Mouse (Mus musculus) G1E (cell line): ENCODE measurements at regions not wholly inside any gene's neighbourhood (a gene's known extent, or its start where the extent isn't known, plus 50 kb on each side); places are given as distances from the start of the nearest gene placed in this dataset.

Experiments used
- ATAC-seq: 2 replicates; pipeline ENCODE4 v1.8.0; 2016; ENCODE audit warnings: mild to moderate bottlenecking; ENCODE audit not compliant: insufficient number of reproducible peaks, poor library complexity, low FRiP score, severe bottlenecking; ENCODE audit errors: extremely low read depth
- DNase-seq: peaks from one replicate; pipeline ENCODE4 v3.0.0; 2012; ENCODE audit warnings: low spot score
- H3K27me3 ChIP-seq: 2 replicates; pipeline ENCODE4 v1.6.1; 2012; ENCODE audit warnings: mild to moderate bottlenecking, low read length, inconsistent platforms; ENCODE audit not compliant: insufficient read depth
- H3K36me3 ChIP-seq: replicated peaks from 2 replicates; pipeline ENCODE3; 2012; ENCODE audit warnings: mild to moderate bottlenecking, inconsistent platforms
- H3K4me1 ChIP-seq: 2 replicates; pipeline ENCODE4 v1.6.1; 2012; ENCODE audit warnings: low read depth, low read length, inconsistent platforms, mixed read lengths; ENCODE audit not compliant: insufficient read depth
- H3K4me3 ChIP-seq: 2 replicates; pipeline ENCODE4 v1.5.1; 2012; ENCODE audit warnings: low read depth, mild to moderate bottlenecking, inconsistent platforms, low read length, moderate library complexity, mixed read lengths
- H3K9me3 ChIP-seq: replicated peaks from 2 replicates; pipeline ENCODE4 v1.6.1; 2012; ENCODE audit warnings: inconsistent platforms
- CTCF ChIP-seq: IDR thresholded peaks from 2 replicates; pipeline ENCODE4 v1.5.1; 2012; ENCODE audit warnings: low read depth, low read length, inconsistent platforms, mixed read lengths
- GATA1 ChIP-seq: IDR thresholded peaks from 2 replicates; pipeline ENCODE4 v1.6.1; 2012; ENCODE audit warnings: borderline replicate concordance, low read length, inconsistent platforms, mixed read lengths
- GATA2 ChIP-seq: IDR thresholded peaks from 2 replicates; pipeline ENCODE4 v1.6.1; 2012; ENCODE audit warnings: low read depth, low read length, inconsistent platforms, borderline replicate concordance
- POLR2AphosphoS5 ChIP-seq: IDR thresholded peaks from 2 replicates; pipeline ENCODE4 v1.6.1; 2012; ENCODE audit warnings: low read depth, low read length, inconsistent platforms; ENCODE audit not compliant: insufficient replicate concordance
- TAL1 ChIP-seq: conservative IDR thresholded peaks from 2 replicates; pipeline ENCODE4 v1.6.1; 2012; ENCODE audit warnings: low read depth, low read length, inconsistent platforms, mixed read lengths

DNA sequence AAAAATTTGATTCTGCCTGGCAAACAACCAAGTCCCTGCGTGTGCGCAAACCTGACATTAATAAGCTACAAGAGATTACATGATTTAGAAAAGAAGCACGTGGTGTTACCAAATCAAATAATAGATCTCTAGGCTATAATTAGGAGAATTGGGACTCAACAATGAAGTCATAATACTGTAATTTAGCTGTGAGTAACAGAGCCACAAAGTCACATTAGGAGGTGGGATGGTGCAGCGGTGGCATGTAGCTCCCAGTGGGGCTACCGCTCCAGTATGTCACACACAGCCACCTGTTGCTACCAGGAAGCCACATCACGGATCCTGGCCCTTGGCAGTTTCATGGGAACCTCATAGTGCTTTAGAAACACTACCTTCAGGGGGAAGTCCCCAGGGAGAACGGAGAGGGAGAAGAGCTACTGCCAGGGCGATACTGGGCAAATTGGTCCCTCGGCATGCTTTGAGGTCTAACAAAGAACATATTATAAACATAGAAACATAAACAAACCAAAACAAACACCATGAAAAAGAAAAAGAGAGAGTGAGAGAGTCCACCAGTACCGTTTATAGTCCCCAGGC is 551.2 kb downstream of the Insc start:
- TF ChIP-seq GATA2: no peak
- Histone ChIP-seq H3K4me1 (no peaks in the 10 kb centered on the region), H3K9me3 (no peaks in the 10 kb centered on the region), H3K4me3 (no peak overlapping the region), H3K27me3 (0 out of 2 replicates have a peak, but pooled peaks cover 4% of the 10 kb centered on the region), H3K36me3 (no peaks in the 10 kb centered on the region)
- DNase-seq (no peak), ATAC-seq (no peak)

DNA sequence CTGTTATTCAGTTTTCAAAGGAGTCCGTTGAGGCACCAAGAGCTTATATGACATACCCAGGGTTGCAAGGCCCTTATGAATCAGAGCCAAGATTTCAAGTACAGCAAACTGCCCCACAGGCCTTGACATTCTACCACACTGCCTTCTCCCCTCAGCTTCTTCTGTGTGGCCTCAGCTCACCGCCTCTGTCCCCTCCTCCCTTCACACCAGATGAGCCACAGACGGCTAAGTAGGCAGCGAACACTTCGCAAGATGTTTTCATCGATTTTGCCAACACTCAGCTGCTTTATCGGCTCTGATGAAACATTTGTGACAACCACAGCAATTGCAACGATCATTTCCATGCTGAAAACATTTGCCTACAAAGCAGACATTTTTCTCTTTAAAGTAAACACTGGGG is 556.7 kb downstream of the Insc start:
- DNase-seq: no peak
- no peak for TF ChIP-seq GATA2
- no peak overlapping the region for H3K4me3 ChIP-seq
- H3K36me3 ChIP-seq: no peaks in the 10 kb centered on the region
- H3K9me3 ChIP-seq: no peaks in the 10 kb centered on the region
- H3K27me3 ChIP-seq: peaks cover 4% of the 10 kb centered on the region; the same call in 1 of the 2 replicates
- no peaks in the 10 kb centered on the region for H3K4me1 ChIP-seq
- ATAC-seq: no peak

DNA sequence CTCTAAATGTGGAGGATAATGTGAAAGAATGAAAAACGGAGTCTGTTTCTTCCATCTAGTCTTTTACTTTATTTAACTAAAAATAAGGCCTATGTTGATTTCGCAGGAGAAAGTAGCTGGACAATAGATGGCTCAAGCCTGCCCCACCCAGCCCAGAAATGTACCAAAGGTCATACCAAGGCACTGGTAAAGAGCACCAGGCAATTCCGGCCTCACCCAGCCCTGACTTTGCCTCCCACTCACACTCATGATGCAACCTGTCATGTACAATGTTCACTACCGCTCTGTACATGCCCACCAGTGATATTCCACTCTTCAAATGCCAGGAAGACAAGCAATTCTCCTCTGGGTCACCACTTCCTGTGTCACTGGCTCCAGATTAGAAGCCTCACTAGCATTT is 564.9 kb downstream of the Insc start:
- TF ChIP-seq POLR2AphosphoS5 (no peak), GATA1 (no peak), CTCF (no peak), GATA2 (no peak), TAL1 (no peak)
- no peaks in the 10 kb centered on the region for H3K36me3 ChIP-seq
- peaks cover under 1% of the 10 kb centered on the region; the same call in 1 of the 2 replicates for H3K27me3 ChIP-seq
- ATAC-seq: no peak
- H3K4me3 ChIP-seq: no peak overlapping the region
- no peaks in the 10 kb centered on the region for H3K4me1 ChIP-seq
- H3K9me3 ChIP-seq: no peaks in the 10 kb centered on the region
- DNase-seq: no peak

DNA sequence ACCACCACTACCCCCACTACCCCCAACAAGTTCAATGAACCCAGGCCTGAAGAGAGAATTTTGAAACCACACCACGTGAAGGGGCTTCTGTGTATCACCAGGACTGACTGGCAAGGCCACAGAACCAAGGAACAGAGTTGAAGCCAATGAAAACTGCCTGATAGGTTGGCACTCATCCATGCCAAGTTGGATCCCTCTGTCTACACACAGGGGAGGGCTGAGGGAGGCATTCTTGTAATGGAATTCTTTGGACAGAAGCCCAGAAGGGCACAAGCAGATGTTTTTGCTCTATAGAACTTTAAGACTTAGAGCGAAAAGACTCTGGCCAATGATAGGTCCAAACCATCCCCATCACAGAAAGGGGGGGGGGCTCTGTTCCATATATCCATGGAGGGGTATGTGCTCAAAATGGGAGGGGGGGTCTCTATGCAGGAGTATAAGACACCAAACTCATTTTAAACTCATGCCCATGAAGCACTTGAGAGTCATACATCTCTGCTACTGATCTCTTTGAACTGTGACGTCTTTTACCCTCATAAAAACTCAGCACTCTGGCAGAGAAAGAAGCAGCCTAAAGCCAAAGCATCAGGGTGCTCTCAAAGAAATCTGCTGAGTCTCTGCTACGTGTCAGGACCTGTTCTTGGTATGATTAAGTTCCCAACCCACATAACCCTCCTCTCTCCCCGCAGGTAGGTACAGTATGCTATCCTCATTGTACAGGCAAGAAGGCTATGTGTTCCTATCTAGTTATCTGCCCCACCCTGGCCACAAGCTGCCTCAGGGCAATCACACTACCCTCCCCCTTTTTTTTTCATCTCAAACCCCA is 567.1 kb downstream of the Insc start:
- Histone ChIP-seq H3K27me3 (no peaks in the 10 kb centered on the region), H3K4me1 (no peaks in the 10 kb centered on the region), H3K4me3 (no peak overlapping the region), H3K9me3 (no peaks in the 10 kb centered on the region), H3K36me3 (no peaks in the 10 kb centered on the region)
- DNase-seq: no peak
- no peak for ATAC-seq
- TF ChIP-seq POLR2AphosphoS5: no peak
- no peak for TF ChIP-seq CTCF
- TF ChIP-seq GATA2: no peak
- TF ChIP-seq TAL1: no peak
- no peak for TF ChIP-seq GATA1

DNA sequence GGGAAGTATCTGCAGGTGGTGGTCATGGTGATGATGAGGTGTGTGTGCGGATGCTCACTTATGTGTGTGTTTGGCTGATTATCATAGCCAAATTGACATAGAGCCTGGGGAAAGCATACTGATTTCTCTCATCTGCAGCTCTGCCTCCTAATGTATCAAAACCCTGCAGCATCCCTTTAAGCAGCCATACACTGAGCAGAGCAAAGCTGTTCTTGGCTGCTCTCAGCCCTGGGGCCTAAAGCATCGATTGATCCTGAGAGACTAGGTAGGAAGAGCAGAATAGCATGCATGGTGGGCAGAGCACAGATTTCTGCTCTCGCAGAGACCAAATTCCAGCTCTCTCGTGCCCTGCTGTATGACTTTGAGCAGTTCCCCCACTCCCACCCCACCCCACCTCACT is 576.0 kb downstream of the Insc start:
- Histone ChIP-seq H3K27me3 (no peaks in the 10 kb centered on the region; the same call in 1 of the 2 replicates), H3K4me1 (no peaks in the 10 kb centered on the region), H3K9me3 (no peaks in the 10 kb centered on the region), H3K36me3 (no peaks in the 10 kb centered on the region), H3K4me3 (no peak overlapping the region)
- ATAC-seq (no peak), DNase-seq (no peak)
- TF ChIP-seq TAL1 (no peak), CTCF (no peak), GATA1 (no peak), POLR2AphosphoS5 (no peak), GATA2 (no peak)

DNA sequence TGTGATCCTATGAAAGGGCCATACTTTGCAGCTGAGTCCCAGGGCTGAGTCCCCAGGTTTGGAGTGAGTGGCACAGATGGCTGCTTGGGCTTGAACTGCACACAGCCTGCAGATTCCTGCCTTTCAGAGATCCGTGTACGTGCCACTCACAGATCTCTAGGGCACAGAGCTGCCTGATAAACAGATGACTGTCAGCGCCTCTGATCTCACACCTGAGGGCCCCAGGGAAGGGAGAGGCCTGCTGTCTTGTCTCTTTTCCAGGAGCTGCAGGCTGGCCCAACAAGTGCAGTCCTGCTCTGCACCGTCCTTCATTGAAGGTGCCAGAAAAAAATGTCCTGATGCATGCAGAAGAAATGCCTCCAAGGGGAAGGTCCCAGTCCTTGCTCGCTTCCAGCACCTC is 579.5 kb downstream of the Insc start:
- H3K27me3 ChIP-seq: no peaks in the 10 kb centered on the region; the same call in 1 of the 2 replicates
- no peaks in the 10 kb centered on the region for H3K9me3 ChIP-seq
- no peak for TF ChIP-seq GATA2
- no peak for TF ChIP-seq TAL1
- no peak for TF ChIP-seq CTCF
- no peak for TF ChIP-seq POLR2AphosphoS5
- TF ChIP-seq GATA1: no peak
- no peaks in the 10 kb centered on the region for H3K36me3 ChIP-seq
- DNase-seq: no peak
- no peak overlapping the region for H3K4me3 ChIP-seq
- no peak for ATAC-seq
- H3K4me1 ChIP-seq: no peaks in the 10 kb centered on the region

DNA sequence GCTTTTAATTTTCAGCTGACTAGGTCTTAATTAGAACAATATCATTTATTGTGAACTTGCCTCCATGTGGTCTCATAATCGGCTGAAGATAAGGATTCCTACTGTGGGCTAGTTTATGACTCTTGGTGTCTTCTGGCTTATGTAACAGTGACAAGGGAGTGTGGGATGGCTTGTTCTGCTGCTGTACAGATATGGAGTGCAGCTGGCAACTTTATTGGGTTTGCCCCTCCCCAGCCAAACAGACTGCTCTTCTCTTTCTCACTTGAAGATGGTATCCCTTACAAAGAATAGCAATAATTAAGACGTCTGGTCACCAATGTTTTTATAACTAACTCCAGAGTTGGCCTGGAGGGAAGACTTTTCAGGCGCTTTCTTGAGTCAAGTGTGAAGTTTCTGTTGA is 584.8 kb downstream of the Insc start:
- TF ChIP-seq POLR2AphosphoS5: no peak
- TF ChIP-seq CTCF: no peak
- no peak for TF ChIP-seq TAL1
- no peak for TF ChIP-seq GATA2
- TF ChIP-seq GATA1: no peak
- ATAC-seq: no peak

More for the DNA sequence above, 584.8 kb downstream of the Insc start:
- H3K4me3 ChIP-seq: no peak overlapping the region
- no peaks in the 10 kb centered on the region for H3K4me1 ChIP-seq
- no peaks in the 10 kb centered on the region for H3K9me3 ChIP-seq
- no peaks in the 10 kb centered on the region for H3K27me3 ChIP-seq
- DNase-seq: no peak
- no peaks in the 10 kb centered on the region for H3K36me3 ChIP-seq
